Mouse (Mus musculus) layer of hippocampus, postnatal 14 days (tissue): ENCODE measurements around the gene Lrp5. TPM values are rescaled to one million over a fixed set of nuclear protein-coding genes. Genes with fewer than 3 reads are reported as not detected.

Source experiments
- DNase-seq, 2 experiments: peaks; one replicate each; pipeline ENCODE4 v3.0.0; 2021 to 2022; ENCODE audit warnings: low spot score in 2 of 2, mixed read lengths in 1 of 2
- total RNA-seq, 2 experiments: library from RNA; stranded (reverse); gene quantifications; 2 replicates each; pipeline ENCODE4 v1.2.3; 2021

Lrp5 gene
- total RNA-seq, 2 experiments from 2014 or later: 13.7 to 14.8 TPM

- DNase-seq: no peak
Observed at GRCm38 (mm10) chr19:3562752-3563151, 123.6 kb downstream of the Lrp5 start.

GRCm38 (mm10) chr19:3562298-3562697, 124.1 kb downstream of the Lrp5 start:
- DNase-seq: no peak

- no peak for DNase-seq
Observed at GRCm38 (mm10) chr19:3556169-3556827, 130.1 kb downstream of the Lrp5 start.

- no peak for DNase-seq
Observed at GRCm38 (mm10) chr19:3554785-3555184, 131.6 kb downstream of the Lrp5 start.

- no peak for DNase-seq
Observed at GRCm38 (mm10) chr19:3551573-3552159, 134.7 kb downstream of the Lrp5 start.

GRCm38 (mm10) chr19:3550101-3550500, 136.3 kb downstream of the Lrp5 start:
- DNase-seq: no peak

GRCm38 (mm10) chr19:3549263-3549662, 137.1 kb downstream of the Lrp5 start:
- DNase-seq: no peak

GRCm38 (mm10) chr19:3548311-3548710, 138.1 kb downstream of the Lrp5 start:
- no peak for DNase-seq

GRCm38 (mm10) chr19:3544995-3545394, 141.4 kb downstream of the Lrp5 start:
- DNase-seq: no peak

GRCm38 (mm10) chr19:3542591-3542990, 143.8 kb downstream of the Lrp5 start:
- no peak for DNase-seq

- DNase-seq: no peak
Observed at GRCm38 (mm10) chr19:3540997-3541396, 145.4 kb downstream of the Lrp5 start.

GRCm38 (mm10) chr19:3540254-3540653, 146.1 kb downstream of the Lrp5 start:
- no peak for DNase-seq

- DNase-seq: no peak
Observed at GRCm38 (mm10) chr19:3539456-3539855, 146.9 kb downstream of the Lrp5 start.

GRCm38 (mm10) chr19:3537658-3538057, 148.7 kb downstream of the Lrp5 start:
- DNase-seq: no peak

- DNase-seq: no peak
Observed at GRCm38 (mm10) chr19:3534945-3535344, 151.4 kb downstream of the Lrp5 start.

Other genes starting within 250 kb of the Lrp5 start
- 10 to 100 TPM; 84.7 to 87.9 TPM for gene Ppp6r3, start 110.8 kb downstream of the Lrp5 start, total RNA-seq
- 10 to 100 TPM; 35.5 to 40.3 TPM for gene 1810055G02Rik, start 21.7 kb upstream of the Lrp5 start, total RNA-seq
- 10 to 100 TPM; 59.0 to 61.5 TPM for gene Kmt5b, start 80.9 kb upstream of the Lrp5 start, total RNA-seq
- gene Chka, start 165.2 kb upstream of the Lrp5 start, total RNA-seq: 100 to 1,000 TPM in 1 of 2 experiments, 10 to 100 TPM in 1; 98.8 to 100 TPM
- 10 to 100 TPM; 15.4 to 20.2 TPM for gene Tcirg1, start 220.6 kb upstream of the Lrp5 start, total RNA-seq
- 100 to 1,000 TPM; 130 TPM for gene Ndufs8, start 226.2 kb upstream of the Lrp5 start, total RNA-seq
- gene Aldh3b1, start 243.2 kb upstream of the Lrp5 start, total RNA-seq: 1 to 10 TPM; 2.8 TPM
- 10 to 100 TPM; 17.1 to 18.1 TPM for gene Unc93b1, start 248.6 kb upstream of the Lrp5 start, total RNA-seq